Mouse (Mus musculus): ENCODE measurements around the gene Ifnar2.
"Not testable (repeated sequence)": the region's sequence is repeated elsewhere in the genome, so short reads cannot be mapped to it uniquely, and the experiment has no call there.

Ifnar2 gene

GRCm38 (mm10) chr16:91428259-91428865 lies 55.8 kb downstream of the Ifnar2 start:
- no peak for DNase-seq (ENCODE audit: low spot score)

- DNase-seq (ENCODE audit: low spot score) = no peak
Observed at GRCm38 (mm10) chr16:91432720-91433328, 60.2 kb downstream of the Ifnar2 start.

GRCm38 (mm10) chr16:91433329-91433933 lies 60.8 kb downstream of the Ifnar2 start:
- DNase-seq (ENCODE audit: low spot score) = no peak

GRCm38 (mm10) chr16:91434119-91434518 lies 61.5 kb downstream of the Ifnar2 start:
- no peak for DNase-seq (ENCODE audit: low spot score)

GRCm38 (mm10) chr16:91438081-91438480 lies 65.5 kb downstream of the Ifnar2 start:
- no peak for DNase-seq (ENCODE audit: low spot score)

GRCm38 (mm10) chr16:91438599-91438998 lies 66.0 kb downstream of the Ifnar2 start:
- not testable (repeated sequence) for DNase-seq (ENCODE audit: low spot score)

GRCm38 (mm10) chr16:91441366-91441765 lies 68.8 kb downstream of the Ifnar2 start:
- DNase-seq (ENCODE audit: low spot score) = peak; percentile 35

- no peak for DNase-seq (ENCODE audit: low spot score)
Observed at GRCm38 (mm10) chr16:91441811-91442240, 69.2 kb downstream of the Ifnar2 start.

- DNase-seq (ENCODE audit: low spot score) = no peak
Observed at GRCm38 (mm10) chr16:91442446-91442845, 69.9 kb downstream of the Ifnar2 start.

GRCm38 (mm10) chr16:91443211-91443611 lies 70.6 kb downstream of the Ifnar2 start:
- DNase-seq (ENCODE audit: low spot score) = no peak

GRCm38 (mm10) chr16:91444847-91445246 lies 72.3 kb downstream of the Ifnar2 start:
- no peak for DNase-seq (ENCODE audit: low spot score)

GRCm38 (mm10) chr16:91445566-91445965 lies 73.0 kb downstream of the Ifnar2 start:
- no peak for DNase-seq (ENCODE audit: low spot score)

- no peak for DNase-seq (ENCODE audit: low spot score)
Observed at GRCm38 (mm10) chr16:91446778-91447511, 74.4 kb downstream of the Ifnar2 start.

GRCm38 (mm10) chr16:91447512-91447900 lies 74.9 kb downstream of the Ifnar2 start:
- DNase-seq (ENCODE audit: low spot score) = no peak

GRCm38 (mm10) chr16:91448088-91448487 lies 75.5 kb downstream of the Ifnar2 start:
- DNase-seq (ENCODE audit: low spot score) = no peak

- no peak for DNase-seq (ENCODE audit: low spot score)
Observed at GRCm38 (mm10) chr16:91448895-91449294, 76.3 kb downstream of the Ifnar2 start.

- DNase-seq (ENCODE audit: low spot score) = no peak
Observed at GRCm38 (mm10) chr16:91450137-91451064, 77.8 kb downstream of the Ifnar2 start.

GRCm38 (mm10) chr16:91451949-91452348 lies 79.4 kb downstream of the Ifnar2 start:
- no peak for DNase-seq (ENCODE audit: low spot score)

- no peak for DNase-seq (ENCODE audit: low spot score)
Observed at GRCm38 (mm10) chr16:91452363-91452896, 79.8 kb downstream of the Ifnar2 start.
